ENCODE assay signal across 18 mouse cellular contexts in genomic region chr13:24520796-24521195, GRCm38 (mm10).
A peak's percentile ranks its signal among the peaks of the same experiment; 100 is the strongest.
DNase-seq lines count a peak whose midpoint lies in the region; ATAC-seq and TF ChIP-seq lines count a peak whose summit lies in the region.
"Had no signal": no experiment of that assay in that cellular context is flagged by ENCODE, and none has a peak within 500 bp of the region (broad histone marks: within the 10 kb centered on the region; RNA-seq: fewer than 3 reads in every experiment).

No protein-coding gene starts in this region.

- TF ChIP-seq POLR2A in lung, adult 2 months (IDR thresholded peaks at IDR 0.05; ENCODE audit: borderline replicate concordance, extremely low read depth, low read depth, low read length): no peak
- TF ChIP-seq POLR2A in brain, embryonic 14.5 days (IDR thresholded peaks at IDR 0.05; ENCODE audit: borderline replicate concordance, extremely low read depth, insufficient read depth, insufficient read length, poor library complexity, severe bottlenecking): no peak
- no peak for TF ChIP-seq POLR2A in thymus, adult 2 months (IDR thresholded peaks at IDR 0.05; ENCODE audit: control insufficient read depth, extremely low read depth, insufficient read depth, low read length, poor library complexity)

- no peaks in the 10 kb centered on the region for H3K27me3 ChIP-seq in heart, embryonic 16.5 days (ENCODE audit: control insufficient read depth, insufficient read depth, low read length)
- no peaks in the 10 kb centered on the region for H3K27me3 ChIP-seq in heart, embryonic 12.5 days (replicated peaks)
- no peaks in the 10 kb centered on the region for H3K27me3 ChIP-seq in lung, embryonic 15.5 days
- no peaks in the 10 kb centered on the region for H3K27me3 ChIP-seq in forebrain, embryonic 16.5 days (replicated peaks; ENCODE audit: control insufficient read depth, insufficient read depth, low read length)
- no peaks in the 10 kb centered on the region for H3K27me3 ChIP-seq in thymus, adult 2 months (ENCODE audit: control insufficient read depth, insufficient read depth, low read length)
- H3K27me3 ChIP-seq: embryonic facial prominence, embryonic 13.5 days; liver, embryonic 13.5 days had no signal

- H3K4me3 ChIP-seq in heart, embryonic 16.5 days (ENCODE audit: low read length): no peak overlapping the region
- no peak overlapping the region for H3K4me3 ChIP-seq in heart, embryonic 12.5 days
- no peak overlapping the region for H3K4me3 ChIP-seq in lung, embryonic 15.5 days
- no peak overlapping the region for H3K4me3 ChIP-seq in lung, adult 2 months (replicated peaks; ENCODE audit: extremely low read depth, low read depth, low read length)
- no peak overlapping the region for H3K4me3 ChIP-seq in forebrain, embryonic 16.5 days (replicated peaks; ENCODE audit: low read length)
- H3K4me3 ChIP-seq in thymus, adult 2 months (ENCODE audit: control insufficient read depth, insufficient read depth, low read length): no peak overlapping the region
- H3K4me3 ChIP-seq: embryonic facial prominence, embryonic 13.5 days; limb, embryonic 12.5 days; liver, embryonic 13.5 days had no signal

- DNase-seq in lung, adult 2 months: no peak
- peak; percentile 53 for DNase-seq in brain, embryonic 14.5 days (ENCODE audit: low read depth)
- DNase-seq in gastrocnemius, postnatal 25 days: no peak
- DNase-seq in thymus, adult 2 months: no peak
- DNase-seq: adrenal gland, postnatal 36 days; cerebellum, adult 9-10 months; kidney, postnatal 25 days; liver, embryonic 13.5 days; thymus, postnatal 36 days had no signal

- H3K4me1 ChIP-seq in heart, embryonic 16.5 days (ENCODE audit: control insufficient read depth, insufficient read depth, low read length): peaks cover 28% of the 10 kb centered on the region
- peaks cover 26% of the 10 kb centered on the region for H3K4me1 ChIP-seq in heart, embryonic 12.5 days (replicated peaks)
- peaks cover 29% of the 10 kb centered on the region for H3K4me1 ChIP-seq in lung, embryonic 15.5 days
- peaks cover 2% of the 10 kb centered on the region for H3K4me1 ChIP-seq in lung, adult 2 months (ENCODE audit: control insufficient read depth, insufficient read depth, low read length)
- peaks cover 20% of the 10 kb centered on the region for H3K4me1 ChIP-seq in forebrain, embryonic 16.5 days (replicated peaks; ENCODE audit: control insufficient read depth, insufficient read depth, low read length)
- 0 out of 2 replicates have a peak, but pooled peaks cover 2% of the 10 kb centered on the region for H3K4me1 ChIP-seq in thymus, adult 2 months (replicated peaks; ENCODE audit: control insufficient read depth, insufficient read depth, low read length)
- H3K4me1 ChIP-seq: liver, embryonic 13.5 days had no signal

- H3K4me2 ChIP-seq in heart, embryonic 16.5 days (ENCODE audit: low read depth, low read length): no peak overlapping the region
- H3K4me2 ChIP-seq in heart, embryonic 12.5 days: no peak overlapping the region
- H3K4me2 ChIP-seq in lung, embryonic 15.5 days: no peak overlapping the region
- no peak overlapping the region for H3K4me2 ChIP-seq in forebrain, embryonic 16.5 days (ENCODE audit: low read length)
- H3K4me2 ChIP-seq: limb, embryonic 12.5 days; liver, embryonic 13.5 days had no signal

- no peaks in the 10 kb centered on the region for H3K36me3 ChIP-seq in heart, embryonic 16.5 days (ENCODE audit: control insufficient read depth, insufficient read depth)
- H3K36me3 ChIP-seq in heart, embryonic 12.5 days: no peaks in the 10 kb centered on the region
- no peaks in the 10 kb centered on the region for H3K36me3 ChIP-seq in lung, embryonic 15.5 days
- no peaks in the 10 kb centered on the region for H3K36me3 ChIP-seq in forebrain, embryonic 16.5 days (ENCODE audit: control insufficient read depth, insufficient read depth)
- no peaks in the 10 kb centered on the region for H3K36me3 ChIP-seq in thymus, adult 2 months (ENCODE audit: control insufficient read depth, insufficient read depth, low read length)
- H3K36me3 ChIP-seq: embryonic facial prominence, embryonic 13.5 days; limb, embryonic 12.5 days; liver, embryonic 13.5 days had no signal

- H3K9ac ChIP-seq in heart, embryonic 16.5 days (ENCODE audit: low read length): no peak overlapping the region
- no peak overlapping the region for H3K9ac ChIP-seq in heart, embryonic 12.5 days
- no peak overlapping the region for H3K9ac ChIP-seq in lung, embryonic 15.5 days
- H3K9ac ChIP-seq in forebrain, embryonic 16.5 days (replicated peaks; ENCODE audit: low read depth, low read length): no peak overlapping the region
- H3K9ac ChIP-seq: embryonic facial prominence, embryonic 13.5 days; limb, embryonic 12.5 days; liver, embryonic 13.5 days had no signal

- TF ChIP-seq CTCF in lung, adult 2 months (IDR thresholded peaks at IDR 0.05; ENCODE audit: insufficient read depth, low read length): no peak
- no peak for TF ChIP-seq CTCF in brain, embryonic 14.5 days (IDR thresholded peaks at IDR 0.05; ENCODE audit: borderline replicate concordance, extremely low read depth, insufficient read depth, insufficient read length)
- no peak for TF ChIP-seq CTCF in thymus, adult 2 months (IDR thresholded peaks at IDR 0.05; ENCODE audit: borderline replicate concordance, control insufficient read depth, extremely low read depth, insufficient read depth, low read length, poor library complexity)

- peak overlapping the region; percentile 46 for H3K27ac ChIP-seq in heart, embryonic 16.5 days (ENCODE audit: low read length)
- H3K27ac ChIP-seq in heart, embryonic 12.5 days (ENCODE audit: poor library complexity, severe bottlenecking): no peak overlapping the region
- peak overlapping the region; percentile 22 for H3K27ac ChIP-seq in lung, embryonic 15.5 days
- peak overlapping the region; percentile 67 for H3K27ac ChIP-seq in forebrain, embryonic 16.5 days (ENCODE audit: low read length)
- H3K27ac ChIP-seq in thymus, adult 2 months (ENCODE audit: control insufficient read depth, insufficient read depth, low read length): no peak overlapping the region
- H3K27ac ChIP-seq: embryonic facial prominence, embryonic 13.5 days; limb, embryonic 12.5 days; liver, embryonic 13.5 days; macrophage; stomach, postnatal 0 days had no signal

- 84% methylated on average over 10 of the region's 10 CpGs for WGBS in heart, embryonic 16.5 days
- 90% methylated on average over 10 of the region's 10 CpGs for WGBS in heart, embryonic 12.5 days
- WGBS in lung, embryonic 15.5 days: 80% methylated on average over 10 of the region's 10 CpGs
- WGBS in lung, adult 2 months: 74% methylated on average over 10 of the region's 10 CpGs
- WGBS in forebrain, embryonic 16.5 days: 62% methylated on average over 10 of the region's 10 CpGs
- WGBS in thymus, adult 2 months: 89% methylated on average over 10 of the region's 10 CpGs

- no peaks in the 10 kb centered on the region for H3K9me3 ChIP-seq in heart, embryonic 16.5 days (replicated peaks; ENCODE audit: control insufficient read depth, low read length)
- H3K9me3 ChIP-seq in heart, embryonic 12.5 days (replicated peaks): no peaks in the 10 kb centered on the region
- no peaks in the 10 kb centered on the region for H3K9me3 ChIP-seq in lung, embryonic 15.5 days
- H3K9me3 ChIP-seq in forebrain, embryonic 16.5 days (ENCODE audit: control insufficient read depth, low read length): no peaks in the 10 kb centered on the region
- H3K9me3 ChIP-seq: embryonic facial prominence, embryonic 13.5 days; limb, embryonic 12.5 days; liver, embryonic 13.5 days had no signal

- ATAC-seq in heart, embryonic 16.5 days (replicated peaks; ENCODE audit: extremely low read depth, insufficient read depth, low FRiP score): no peak
- ATAC-seq in heart, embryonic 12.5 days (ENCODE audit: insufficient number of reproducible peaks, low FRiP score): no peak
- ATAC-seq in lung, embryonic 15.5 days (ENCODE audit: borderline replicate concordance, extremely low read depth, low FRiP score, low TSS enrichment): no peak
- no peak for ATAC-seq in forebrain, embryonic 16.5 days
- ATAC-seq: intestine, postnatal 0 days had no signal

Comparison
In these comparisons a context has a peak if more than half of its experiments do, and no peak if none do; other contexts are left out.
1. H3K27ac ChIP-seq: peak in heart, embryonic 16.5 days (single experiment), lung, embryonic 15.5 days (single experiment) and forebrain, embryonic 16.5 days (single experiment); none in heart, embryonic 12.5 days (single experiment) and thymus, adult 2 months (single experiment).